Mouse (Mus musculus): ENCODE data around the gene Gfod2. TPM values are rescaled to one million over a fixed set of nuclear protein-coding genes. Genes with fewer than 3 reads are reported as not detected.

Gene Gfod2
- polyA plus RNA-seq, 1 experiment from 2014 or later, result 28.4 TPM

- no peak overlapping the region for H3K4me2 ChIP-seq (replicated peaks)
- 67% methylated on average over 14 of the region's 14 CpGs for WGBS
- no peak overlapping the region for H3K27ac ChIP-seq
- peaks cover 8% of the 10 kb centered on the region; the same call in 1 of the 2 replicates for H3K27me3 ChIP-seq
- peaks cover 17% of the 10 kb centered on the region for H3K36me3 ChIP-seq
- peaks cover 13% of the 10 kb centered on the region for H3K4me1 ChIP-seq
- no peak overlapping the region for H3K9ac ChIP-seq
- no peak overlapping the region for H3K4me3 ChIP-seq
- H3K9me3 ChIP-seq, result peaks cover 6% of the 10 kb centered on the region; the same call in 1 of the 2 replicates
- ATAC-seq (ENCODE audit: low FRiP score, low read depth), result no peak
Observed at GRCm38 (mm10) chr8:105688242-105688752, 70.2 kb downstream of the Gfod2 start.

- WGBS, result 71% methylated on average over 8 of the region's 8 CpGs
- no peak for ATAC-seq (ENCODE audit: low FRiP score, low read depth)
- no peak overlapping the region for H3K27ac ChIP-seq
- peaks cover 21% of the 10 kb centered on the region for H3K36me3 ChIP-seq
- H3K4me3 ChIP-seq, result no peak overlapping the region
- no peak overlapping the region for H3K9ac ChIP-seq
- H3K4me1 ChIP-seq, result peaks cover 13% of the 10 kb centered on the region
- no peaks in the 10 kb centered on the region for H3K9me3 ChIP-seq
- no peak overlapping the region for H3K4me2 ChIP-seq (replicated peaks)
- H3K27me3 ChIP-seq, result 0 out of 2 replicates have a peak, but pooled peaks cover 7% of the 10 kb centered on the region
Observed at GRCm38 (mm10) chr8:105687512-105687911, 71.0 kb downstream of the Gfod2 start.

DNA sequence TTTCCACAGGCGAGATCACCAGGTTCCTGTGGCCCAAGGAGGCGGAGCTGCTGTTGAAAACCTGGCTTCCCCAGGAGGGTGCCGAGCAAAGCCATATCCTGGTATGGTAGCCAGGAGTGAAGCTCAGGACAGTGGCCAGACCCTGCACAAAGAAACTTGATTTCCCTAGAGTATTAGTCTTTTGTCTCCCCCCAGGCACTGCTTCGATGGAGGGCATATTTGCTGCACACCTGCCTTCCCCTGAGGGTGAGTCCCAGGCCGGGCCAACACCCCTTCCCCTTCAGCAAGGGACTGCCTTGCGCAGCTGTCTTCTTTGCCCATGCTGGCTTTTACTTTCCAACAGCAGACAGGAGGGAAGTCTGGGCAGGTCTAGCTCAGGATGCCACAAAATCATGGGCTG is 71.9 kb downstream of the Gfod2 start:
- ATAC-seq (ENCODE audit: low FRiP score, low read depth), result no peak
- peak overlapping the region; percentile 55; the same call in 1 of the 2 replicates for H3K4me2 ChIP-seq (replicated peaks)
- 64% methylated on average over 6 of the region's 6 CpGs for WGBS

GRCm38 (mm10) chr8:105685796-105686308 is 72.6 kb downstream of the Gfod2 start, which contains the start of gene Carmil2:
Carmil2 (plus strand) TSS chr8:105686274.
- Histone ChIP-seq H3K9ac (peak within 1 kb of the TSS; percentile 54), H3K4me2 (replicated peaks) (peak within 1 kb of the TSS; percentile 55), H3K27me3 (0 out of 2 replicates have a peak, but pooled peaks cover 7% of the 10 kb centered on the region), H3K9me3 (no peaks in the 10 kb centered on the region), H3K4me1 (peaks cover 13% of the 10 kb centered on the region), H3K36me3 (peaks cover 37% of the 10 kb centered on the region), H3K4me3 (peak within 1 kb of the TSS; percentile 22), H3K27ac (no peak within 1 kb of the TSS)
- ATAC-seq (ENCODE audit: low FRiP score, low read depth), result peak; percentile 26; the same call in 1 of the 2 replicates
- WGBS, result 6% methylated on average over 24 of the region's 26 CpGs

More for the DNA sequence above, 71.9 kb downstream of the Gfod2 start:
- Histone ChIP-seq H3K4me3 (no peak overlapping the region), H3K4me1 (peaks cover 13% of the 10 kb centered on the region), H3K9me3 (no peaks in the 10 kb centered on the region), H3K9ac (no peak overlapping the region), H3K27ac (no peak overlapping the region), H3K27me3 (0 out of 2 replicates have a peak, but pooled peaks cover 7% of the 10 kb centered on the region), H3K36me3 (peaks cover 30% of the 10 kb centered on the region)

DNA sequence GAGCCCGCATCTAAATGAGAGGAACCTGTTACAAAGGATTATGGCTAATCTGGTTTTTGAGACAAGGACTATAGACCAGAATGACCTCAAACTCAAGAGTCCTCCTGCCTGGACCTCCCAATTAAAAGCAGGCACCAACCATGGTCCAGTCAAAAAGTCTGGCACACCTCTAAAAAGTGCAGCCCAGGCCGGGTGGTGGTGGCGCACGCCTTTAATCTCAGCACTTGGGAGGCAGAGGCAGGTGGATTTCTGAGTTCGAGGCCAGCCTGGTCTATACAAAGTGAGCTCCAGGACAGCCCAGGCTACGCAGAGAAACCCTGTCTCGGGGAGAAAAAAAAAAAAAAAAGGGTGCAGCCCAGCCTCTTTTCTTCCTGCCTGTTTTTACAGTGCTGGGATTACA is 73.1 kb downstream of the Gfod2 start:
- ATAC-seq (ENCODE audit: low FRiP score, low read depth), result no peak
- H3K27me3 ChIP-seq, result 0 out of 2 replicates have a peak, but pooled peaks cover 7% of the 10 kb centered on the region
- H3K4me3 ChIP-seq, result no peak overlapping the region
- H3K9ac ChIP-seq, result no peak overlapping the region
- peaks cover 13% of the 10 kb centered on the region for H3K4me1 ChIP-seq
- no peaks in the 10 kb centered on the region for H3K9me3 ChIP-seq
- H3K36me3 ChIP-seq, result peaks cover 43% of the 10 kb centered on the region
- WGBS, result 64% methylated on average over 7 of the region's 7 CpGs
- no peak overlapping the region; the same call in 1 of the 2 replicates for H3K4me2 ChIP-seq (replicated peaks)
- H3K27ac ChIP-seq, result no peak overlapping the region

GRCm38 (mm10) chr8:105677891-105678290 is 80.6 kb downstream of the Gfod2 start:
- ATAC-seq (ENCODE audit: low FRiP score, low read depth), result no peak
- Histone ChIP-seq H3K4me3 (no peak overlapping the region), H3K27ac (no peak overlapping the region), H3K36me3 (peaks cover 98% of the 10 kb centered on the region), H3K4me1 (no peaks in the 10 kb centered on the region), H3K27me3 (no peaks in the 10 kb centered on the region), H3K4me2 (replicated peaks) (no peak overlapping the region), H3K9me3 (no peaks in the 10 kb centered on the region), H3K9ac (no peak overlapping the region)
- WGBS, result 94% methylated on average over 1 of the region's 1 CpGs

Other genes starting within 250 kb of the Gfod2 start
- gene Hsd11b2, start 239.9 kb downstream of the Gfod2 start, polyA plus RNA-seq (2015; fragmentation: Nextera tagmentation; extraction: Ambion mirVana), result 5.9 and 7.6 TPM in 2 replicates
- 82.5 and 83.5 TPM in 2 replicates for gene Atp6v0d1, start 192.6 kb downstream of the Gfod2 start, polyA plus RNA-seq (2015; fragmentation: Nextera tagmentation; extraction: Ambion mirVana)
- gene Ripor1, start 153.4 kb downstream of the Gfod2 start, polyA plus RNA-seq (2015; fragmentation: Nextera tagmentation; extraction: Ambion mirVana), result 20.1 and 20.2 TPM in 2 replicates
- 140 and 142 TPM in 2 replicates for gene Ctcf, start 122.1 kb downstream of the Gfod2 start, polyA plus RNA-seq (2015; fragmentation: Nextera tagmentation; extraction: Ambion mirVana)
- 1.9 and 2.0 TPM in 2 replicates for gene Agrp, start 121.3 kb downstream of the Gfod2 start, polyA plus RNA-seq (2015; fragmentation: Nextera tagmentation; extraction: Ambion mirVana)
- 0.55 and 0.77 TPM in 2 replicates for gene Carmil2, start 72.4 kb downstream of the Gfod2 start, polyA plus RNA-seq (2015; fragmentation: Nextera tagmentation; extraction: Ambion mirVana)
- 81.5 and 83.9 TPM in 2 replicates for gene Acd, start 57.6 kb downstream of the Gfod2 start, polyA plus RNA-seq (2015; fragmentation: Nextera tagmentation; extraction: Ambion mirVana)
- 17.7 TPM in 2 replicates for gene Pard6a, start 57.5 kb downstream of the Gfod2 start, polyA plus RNA-seq (2015; fragmentation: Nextera tagmentation; extraction: Ambion mirVana)
- 0.36 TPM in 1 of 2 replicates, not detected in the other for gene 4933405L10Rik, start 51.0 kb downstream of the Gfod2 start, polyA plus RNA-seq (2015; fragmentation: Nextera tagmentation; extraction: Ambion mirVana)
- 30.8 and 32.2 TPM in 2 replicates for gene Enkd1, start 50.5 kb downstream of the Gfod2 start, polyA plus RNA-seq (2015; fragmentation: Nextera tagmentation; extraction: Ambion mirVana)
- gene Ranbp10, start 68.7 kb upstream of the Gfod2 start, polyA plus RNA-seq (2015; fragmentation: Nextera tagmentation; extraction: Ambion mirVana), result 15.1 and 16.2 TPM in 2 replicates
- 0.20 and 0.27 TPM in 2 replicates for gene Tsnaxip1, start 69.1 kb upstream of the Gfod2 start, polyA plus RNA-seq (2015; fragmentation: Nextera tagmentation; extraction: Ambion mirVana)
- gene Cenpt, start 94.6 kb upstream of the Gfod2 start, polyA plus RNA-seq (2015; fragmentation: Nextera tagmentation; extraction: Ambion mirVana), result 52.1 and 54.6 TPM in 2 replicates
- 79.0 and 83.0 TPM in 2 replicates for gene Thap11, start 96.5 kb upstream of the Gfod2 start, polyA plus RNA-seq (2015; fragmentation: Nextera tagmentation; extraction: Ambion mirVana)
- gene Nutf2, start 101.9 kb upstream of the Gfod2 start, polyA plus RNA-seq (2015; fragmentation: Nextera tagmentation; extraction: Ambion mirVana), result 253 and 274 TPM in 2 replicates
- 54.6 and 61.5 TPM in 2 replicates for gene Edc4, start 122.2 kb upstream of the Gfod2 start, polyA plus RNA-seq (2015; fragmentation: Nextera tagmentation; extraction: Ambion mirVana)
- gene Nrn1l, start 134.9 kb upstream of the Gfod2 start, polyA plus RNA-seq (2015; fragmentation: Nextera tagmentation; extraction: Ambion mirVana), result 0.60 TPM in 1 of 2 replicates, not detected in the other
- 45.9 and 46.2 TPM in 2 replicates for gene Pskh1, start 141.8 kb upstream of the Gfod2 start, polyA plus RNA-seq (2015; fragmentation: Nextera tagmentation; extraction: Ambion mirVana)
- 1.4 and 1.7 TPM in 2 replicates for gene Ctrl, start 175.2 kb upstream of the Gfod2 start, polyA plus RNA-seq (2015; fragmentation: Nextera tagmentation; extraction: Ambion mirVana)
- gene Psmb10, start 179.8 kb upstream of the Gfod2 start, polyA plus RNA-seq (2015; fragmentation: Nextera tagmentation; extraction: Ambion mirVana), result 29.2 and 32.0 TPM in 2 replicates
- 2.8 TPM in 2 replicates for gene Lcat, start 184.7 kb upstream of the Gfod2 start, polyA plus RNA-seq (2015; fragmentation: Nextera tagmentation; extraction: Ambion mirVana)
- 48.8 and 56.3 TPM in 2 replicates for gene Slc12a4, start 207.4 kb upstream of the Gfod2 start, polyA plus RNA-seq (2015; fragmentation: Nextera tagmentation; extraction: Ambion mirVana)
- gene Dpep3, start 220.8 kb upstream of the Gfod2 start, polyA plus RNA-seq (2015; fragmentation: Nextera tagmentation; extraction: Ambion mirVana), result not detected in 2 replicates
- gene Dus2, start 232.7 kb upstream of the Gfod2 start, polyA plus RNA-seq (2015; fragmentation: Nextera tagmentation; extraction: Ambion mirVana), result 27.3 and 27.5 TPM in 2 replicates
- not detected in 2 replicates for gene Dpep2nb, start 247.3 kb upstream of the Gfod2 start, polyA plus RNA-seq (2015; fragmentation: Nextera tagmentation; extraction: Ambion mirVana)

Measured in limb, embryonic 13.5 days (tissue).